Mouse (Mus musculus) cerebellum, postnatal 36 days (tissue): ENCODE measurements around the gene Lipc.

Experiments used
- DNase-seq, 2 experiments: peaks; one replicate each; pipeline ENCODE4 v3.0.0; 2021 to 2022; ENCODE audit warnings: mixed read lengths in 2 of 2

The Lipc gene

GRCm38 (mm10) chr9:70952126-70952525, at the start of gene Lipc:
Lipc (minus strand) TSS chr9:70952226.
- DNase-seq, result no peak

- no peak for DNase-seq
Observed at GRCm38 (mm10) chr9:70999161-70999560, 47.1 kb upstream of the Lipc start.

GRCm38 (mm10) chr9:70998719-70999118, 46.7 kb upstream of the Lipc start:
- peak in 1 of 2 experiments; percentile 4 for DNase-seq

GRCm38 (mm10) chr9:70993326-70993725, 41.3 kb upstream of the Lipc start:
- no peak for DNase-seq

GRCm38 (mm10) chr9:70991401-70991800, 39.4 kb upstream of the Lipc start:
- DNase-seq, result no peak

GRCm38 (mm10) chr9:70987210-70987609, 35.2 kb upstream of the Lipc start:
- no peak for DNase-seq

GRCm38 (mm10) chr9:70982991-70983480, 31.0 kb upstream of the Lipc start:
- no peak for DNase-seq

GRCm38 (mm10) chr9:70981721-70982120, 29.7 kb upstream of the Lipc start:
- DNase-seq, result no peak

- no peak for DNase-seq
Observed at GRCm38 (mm10) chr9:70979641-70980040, 27.6 kb upstream of the Lipc start.

GRCm38 (mm10) chr9:70979171-70979570, 27.1 kb upstream of the Lipc start:
- no peak for DNase-seq

GRCm38 (mm10) chr9:70977392-70977791, 25.4 kb upstream of the Lipc start:
- no peak for DNase-seq

GRCm38 (mm10) chr9:70975921-70976320, 23.9 kb upstream of the Lipc start:
- no peak for DNase-seq

- no peak for DNase-seq
Observed at GRCm38 (mm10) chr9:70973286-70973685, 21.3 kb upstream of the Lipc start.

GRCm38 (mm10) chr9:70969244-70969643, 17.2 kb upstream of the Lipc start:
- no peak for DNase-seq

- no peak for DNase-seq
Observed at GRCm38 (mm10) chr9:70965999-70966994, 14.3 kb upstream of the Lipc start.

- no peak for DNase-seq
Observed at GRCm38 (mm10) chr9:70965422-70965821, 13.4 kb upstream of the Lipc start.

GRCm38 (mm10) chr9:70965011-70965410, 13.0 kb upstream of the Lipc start:
- no peak for DNase-seq

GRCm38 (mm10) chr9:70963461-70963891, 11.4 kb upstream of the Lipc start:
- DNase-seq, result peak; percentile 49 to 53

- DNase-seq, result no peak
Observed at GRCm38 (mm10) chr9:70962781-70963455, 10.9 kb upstream of the Lipc start.

GRCm38 (mm10) chr9:70960301-70960700, 8.3 kb upstream of the Lipc start:
- no peak for DNase-seq

- peak; percentile 72 for DNase-seq
Observed at GRCm38 (mm10) chr9:70959866-70960265, 7.8 kb upstream of the Lipc start.

- DNase-seq, result no peak
Observed at GRCm38 (mm10) chr9:70959447-70959846, 7.4 kb upstream of the Lipc start.

- peak; percentile 83 for DNase-seq
Observed at GRCm38 (mm10) chr9:70958381-70958780, 6.4 kb upstream of the Lipc start.

- DNase-seq, result no peak
Observed at GRCm38 (mm10) chr9:70957717-70958116, 5.7 kb upstream of the Lipc start.
